Mouse (Mus musculus) lung, postnatal 0 days (tissue): ENCODE results near the gene Enah.

ENCODE experiments used
- CTCF ChIP-seq: IDR thresholded peaks from 2 replicates; pipeline ENCODE4 v1.5.1; 2016; ENCODE audit warnings: antibody characterized with exemption, mild to moderate bottlenecking
- EP300 ChIP-seq: IDR thresholded peaks from 2 replicates; pipeline ENCODE4 v1.6.1; 2016; ENCODE audit warnings: antibody characterized with exemption, mild to moderate bottlenecking, control low read depth

DNA sequence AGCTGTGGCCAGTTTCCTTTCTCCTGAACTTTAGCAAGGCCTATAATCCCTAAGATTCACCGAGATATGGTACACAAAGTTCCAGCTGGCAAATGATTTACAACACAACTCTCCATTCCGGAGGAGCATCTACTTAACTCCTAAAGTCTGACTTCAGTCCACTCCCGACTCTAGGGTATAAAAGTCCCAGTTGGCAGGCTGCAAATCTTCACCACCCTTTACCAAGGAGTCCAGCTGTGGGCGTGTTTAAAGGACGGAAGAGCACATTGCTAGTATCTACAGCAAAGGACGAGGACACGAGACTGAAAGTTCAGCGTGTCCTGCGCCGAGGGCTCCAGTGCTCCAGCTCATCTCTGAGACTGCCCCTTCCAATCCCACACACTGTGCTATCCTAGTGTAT is 122.8 kb downstream of the Enah start:
- no peak for TF ChIP-seq CTCF
- TF ChIP-seq EP300: no peak
